Mouse (Mus musculus) limb, embryonic 11.5 days (tissue): Measurements from ENCODE around the gene Vat1. TPM values are rescaled to one million over a fixed set of nuclear protein-coding genes. Genes with fewer than 3 reads are reported as not detected.

Experiments
- ATAC-seq: fragments of 200-750 bp; cut with Nextera tagmentation; 2 replicates; pipeline ENCODE4 v1.8.0; 2017; ENCODE audit warnings: low read depth; ENCODE audit not compliant: insufficient number of reproducible peaks, low FRiP score, low TSS enrichment
- DNase-seq: peaks from one replicate; pipeline ENCODE4 v3.0.0-alpha.2; 2015; ENCODE audit warnings: low spot score
- H3K27ac ChIP-seq: fragments of 300-500 bp; sonication (generic); replicated peaks from 2 replicates; pipeline ENCODE4 v1.5.1; 2014; ENCODE audit warnings: low read depth, mild to moderate bottlenecking, low read length
- H3K27me3 ChIP-seq: fragments of 300-500 bp; sonication (generic); 2 replicates; pipeline ENCODE4 v1.6.1; 2014; ENCODE audit warnings: mild to moderate bottlenecking, low read length, mixed read lengths; ENCODE audit not compliant: control insufficient read depth, insufficient read depth
- H3K36me3 ChIP-seq: fragments of 300-500 bp; sonication (generic); 2 replicates; pipeline ENCODE4 v1.6.1; 2014; ENCODE audit warnings: mild to moderate bottlenecking, low read length, moderate library complexity, mixed read lengths; ENCODE audit not compliant: control insufficient read depth, insufficient read depth
- H3K4me1 ChIP-seq: fragments of 300-500 bp; sonication (generic); 2 replicates; pipeline ENCODE4 v1.6.1; 2014; ENCODE audit warnings: low read length, mixed read lengths; ENCODE audit not compliant: control insufficient read depth, insufficient read depth
- H3K4me2 ChIP-seq: fragments of 300-500 bp; sonication (generic); 2 replicates; pipeline ENCODE4 v1.6.1; 2014; ENCODE audit warnings: low read depth, mild to moderate bottlenecking, moderate library complexity; ENCODE audit not compliant: severe bottlenecking
- H3K4me3 ChIP-seq: fragments of 300-500 bp; sonication (generic); 2 replicates; pipeline ENCODE4 v1.5.1; 2014; ENCODE audit warnings: low read depth, low read length
- H3K9ac ChIP-seq: fragments of 300-500 bp; sonication (generic); 2 replicates; pipeline ENCODE4 v1.6.1; 2014; ENCODE audit warnings: mild to moderate bottlenecking, low read length
- H3K9me3 ChIP-seq: fragments of 300-500 bp; sonication (generic); 2 replicates; pipeline ENCODE4 v1.6.1; 2016; ENCODE audit warnings: low read length; ENCODE audit not compliant: control insufficient read depth
- WGBS: fragments of 180-500 bp; shearing (Covaris S2); extraction: QIAGEN DNeasy Blood & Tissue Kit; methylation state at CpG from one replicate; pipeline ENCODE4 v1.1.7; 2014; 5-methylcytosine and 5-hydroxymethylcytosine counted together
- microRNA-seq: library from miRNA; unstranded; fragments of <30 nt; microRNA quantifications from one replicate; pipeline ENCODE4, GENCODE M21; 2016
- polyA plus RNA-seq: library from polyadenylated mRNA; unstranded; fragments of >200 nt; fragmentation: Nextera tagmentation; extraction: Ambion mirVana; gene quantifications from 2 replicates; pipeline ENCODE4 v1.2.1, GENCODE M21; 2014

Gene Vat1
- polyA plus RNA-seq, 1 experiment from 2014 or later: 19.3 TPM

DNA sequence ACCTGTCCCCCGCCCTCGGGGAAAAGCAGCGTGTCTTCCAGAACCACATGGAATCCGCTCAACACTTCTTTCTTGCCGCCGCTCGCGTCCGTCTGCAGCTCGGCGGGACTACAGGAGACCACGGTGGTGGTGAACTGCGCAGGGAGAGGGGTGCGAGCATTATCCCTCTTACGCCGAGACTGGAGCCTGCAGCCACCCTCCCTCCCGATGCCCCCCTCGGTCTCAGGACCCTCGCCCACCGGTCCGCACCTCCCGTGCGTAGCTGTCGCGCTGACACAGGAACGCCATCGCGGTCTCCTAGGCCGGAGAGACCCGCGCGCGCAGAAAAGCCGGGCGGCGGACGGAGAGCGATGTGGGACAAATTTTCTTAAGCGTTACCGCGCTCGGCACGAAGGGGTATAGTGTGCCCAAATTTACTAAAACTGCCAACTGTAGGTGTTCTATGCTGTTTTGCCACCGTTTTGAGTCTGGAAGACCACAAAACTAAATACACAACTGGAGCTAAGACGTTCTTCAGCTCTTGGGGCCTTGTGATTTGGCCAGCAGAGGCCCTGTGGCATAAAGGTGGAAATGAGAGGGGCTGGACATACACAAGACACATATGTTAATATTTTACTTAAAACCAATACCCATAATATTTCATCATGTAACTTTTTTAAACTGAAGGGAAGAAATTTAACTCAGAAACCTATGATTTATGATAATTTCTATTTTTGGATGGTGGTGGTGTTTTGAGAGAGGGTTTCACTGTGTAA lies 48.8 kb downstream of the Vat1 start, which contains the start of gene Aarsd1:
Gene Aarsd1 (minus strand): TSS at position 515 of the 755 bp plus-strand sequence.
- H3K9me3 ChIP-seq: no peaks in the 10 kb centered on the region
- ATAC-seq (peak; percentile 74; the same call in 1 of the 2 replicates), DNase-seq (peak; percentile 95)
- peak within 1 kb of the TSS; percentile 62 for H3K4me2 ChIP-seq
- H3K27ac ChIP-seq: no peak within 1 kb of the TSS
- peak within 1 kb of the TSS; percentile 86 for H3K4me3 ChIP-seq
- no peaks in the 10 kb centered on the region for H3K27me3 ChIP-seq
- H3K9ac ChIP-seq: peak within 1 kb of the TSS; percentile 90
- H3K4me1 ChIP-seq: no peaks in the 10 kb centered on the region
- peaks cover 8% of the 10 kb centered on the region; the same call in 1 of the 2 replicates for H3K36me3 ChIP-seq
- under 1% methylated on average over 45 of the region's 45 CpGs for WGBS

DNA sequence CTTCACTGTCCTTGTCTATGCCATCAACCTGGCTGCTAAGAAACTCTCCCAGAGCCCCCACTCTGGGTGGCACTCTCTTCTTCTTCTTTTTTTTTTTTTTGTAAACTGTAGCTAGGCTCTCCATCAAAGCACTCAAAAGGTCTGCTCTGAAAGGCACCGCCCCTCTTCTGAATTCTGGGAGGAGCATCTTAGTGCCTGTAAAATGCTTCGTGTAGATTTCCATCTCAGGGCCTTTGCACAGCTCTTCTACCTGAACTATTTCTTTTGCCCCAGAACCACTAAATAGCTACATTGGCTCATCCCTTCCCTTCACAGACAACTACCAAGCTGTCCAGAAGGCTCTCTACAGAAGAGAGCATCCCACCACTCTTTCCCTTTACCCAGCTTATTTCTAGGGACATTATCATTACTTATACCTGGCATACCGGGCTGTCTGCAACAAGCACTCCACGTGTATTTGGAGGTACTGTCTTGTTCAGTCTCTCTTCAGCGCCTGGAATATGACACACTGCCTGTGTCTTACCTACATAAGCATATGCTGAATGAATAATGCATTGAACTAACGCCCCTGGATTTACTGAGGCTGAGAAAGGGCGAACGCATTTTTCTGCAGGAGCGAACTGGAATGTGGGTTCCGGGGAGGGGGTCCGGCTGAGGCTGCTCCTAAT lies 49.5 kb downstream of the Vat1 start:
- peak overlapping the region; percentile 62 for H3K4me2 ChIP-seq
- H3K9me3 ChIP-seq: no peaks in the 10 kb centered on the region
- peak; percentile 28 for DNase-seq
- H3K4me1 ChIP-seq: no peaks in the 10 kb centered on the region
- ATAC-seq: no peak
- no peak overlapping the region for H3K27ac ChIP-seq
- WGBS: 3% methylated on average over 11 of the region's 11 CpGs
- no peaks in the 10 kb centered on the region for H3K27me3 ChIP-seq
- peak overlapping the region; percentile 86 for H3K4me3 ChIP-seq
- peaks cover 9% of the 10 kb centered on the region; the same call in 1 of the 2 replicates for H3K36me3 ChIP-seq
- peak overlapping the region; percentile 90 for H3K9ac ChIP-seq

DNA sequence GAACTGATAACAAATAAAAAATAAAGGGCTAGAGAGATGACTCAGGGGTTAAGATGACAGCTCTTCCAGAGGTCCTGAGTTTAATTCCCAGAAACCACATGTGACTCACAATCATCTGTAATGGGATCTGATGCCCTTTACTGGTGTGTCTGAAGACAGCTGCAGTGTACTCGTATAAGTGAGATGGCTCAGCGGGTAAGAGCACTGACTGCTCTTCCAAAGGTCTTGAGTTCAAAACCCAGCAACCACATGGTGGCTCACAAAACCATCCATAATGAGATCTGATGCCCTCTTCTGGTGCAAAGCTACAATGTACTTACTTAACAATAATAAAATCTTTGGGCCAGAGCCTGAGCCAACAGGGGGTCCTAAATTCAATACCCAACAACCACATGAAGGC lies 50.7 kb downstream of the Vat1 start:
- DNase-seq: no peak
- Histone ChIP-seq H3K27ac (no peak overlapping the region), H3K36me3 (peaks cover 15% of the 10 kb centered on the region; the same call in 1 of the 2 replicates), H3K4me1 (no peaks in the 10 kb centered on the region), H3K9me3 (no peaks in the 10 kb centered on the region), H3K9ac (no peak overlapping the region), H3K4me2 (no peak overlapping the region), H3K27me3 (no peaks in the 10 kb centered on the region), H3K4me3 (no peak overlapping the region)
- 90% methylated on average over 2 of the region's 2 CpGs for WGBS
- no peak for ATAC-seq

Small RNA genes within 50 kb of the gene (microRNA-seq; reads per million reads assigned to microRNA genes)
- not detected for gene Mir6929

Other genes starting within 250 kb of the Vat1 start
- gene Ezh1, start 239.8 kb downstream of the Vat1 start, polyA plus RNA-seq: 12.7 and 13.4 TPM in 2 replicates
- gene Ramp2, start 220.2 kb downstream of the Vat1 start, polyA plus RNA-seq: 60.4 and 67.2 TPM in 2 replicates
- 111 and 120 TPM in 2 replicates for gene Vps25, start 212.5 kb downstream of the Vat1 start, polyA plus RNA-seq
- 7.0 and 8.1 TPM in 2 replicates for gene Wnk4, start 205.7 kb downstream of the Vat1 start, polyA plus RNA-seq
- gene Cntd1, start 187.2 kb downstream of the Vat1 start, polyA plus RNA-seq: 1.3 and 1.8 TPM in 2 replicates
- gene Coa3, start 187.1 kb downstream of the Vat1 start, polyA plus RNA-seq: 191 and 204 TPM in 2 replicates
- 135 and 139 TPM in 2 replicates for gene Becn1, start 163.9 kb downstream of the Vat1 start, polyA plus RNA-seq
- 158 and 164 TPM in 2 replicates for gene Psme3, start 150.0 kb downstream of the Vat1 start, polyA plus RNA-seq
- gene Aoc2, start 141.2 kb downstream of the Vat1 start, polyA plus RNA-seq: 1.5 and 1.9 TPM in 2 replicates
- gene Aoc3, start 135.6 kb downstream of the Vat1 start, polyA plus RNA-seq: not detected in 2 replicates
- not detected in 2 replicates for gene G6pc, start 98.7 kb downstream of the Vat1 start, polyA plus RNA-seq
- 89.0 and 91.6 TPM in 2 replicates for gene Aarsd1, start 48.6 kb downstream of the Vat1 start, polyA plus RNA-seq
- gene Gm27029, start 41.4 kb downstream of the Vat1 start, polyA plus RNA-seq: 10.4 and 11.5 TPM in 2 replicates
- gene Rundc1, start 41.1 kb downstream of the Vat1 start, polyA plus RNA-seq: 13.3 and 14.4 TPM in 2 replicates
- gene Ptges3l, start 40.9 kb downstream of the Vat1 start, polyA plus RNA-seq: 4.3 and 4.5 TPM in 2 replicates
- 459 and 489 TPM in 2 replicates for gene Rpl27, start 23.9 kb downstream of the Vat1 start, polyA plus RNA-seq
- gene Ifi35, start 17.8 kb downstream of the Vat1 start, polyA plus RNA-seq: 3.3 and 3.4 TPM in 2 replicates
- gene Rnd2, start 1.2 kb downstream of the Vat1 start, polyA plus RNA-seq: 4.7 and 4.8 TPM in 2 replicates
- 23.2 and 23.3 TPM in 2 replicates for gene Brca1, start 85.7 kb upstream of the Vat1 start, polyA plus RNA-seq
- 64.1 and 69.6 TPM in 2 replicates for gene Nbr1, start 85.9 kb upstream of the Vat1 start, polyA plus RNA-seq
- 0.67 and 1.3 TPM in 2 replicates for gene Tmem106a, start 116.0 kb upstream of the Vat1 start, polyA plus RNA-seq
- not detected in 2 replicates for gene Gm11634, start 133.0 kb upstream of the Vat1 start, polyA plus RNA-seq
- 30.0 and 31.0 TPM in 2 replicates for gene Rdm1, start 161.0 kb upstream of the Vat1 start, polyA plus RNA-seq
- gene Arl4d, start 199.3 kb upstream of the Vat1 start, polyA plus RNA-seq: 1.7 TPM in 2 replicates